Mouse (Mus musculus) splenic B cell, adult 2 months (primary cell): ENCODE measurements around the gene Nek9.

Experiments used
- DNase-seq: peaks from one replicate; pipeline ENCODE4 v3.0.0-alpha.2; 2011; ENCODE audit warnings: low read depth, low spot score
- H3K27me3 ChIP-seq: 2 replicates; pipeline ENCODE4 v1.6.1; 2012; ENCODE audit warnings: mild to moderate bottlenecking, low read length, moderate library complexity, mixed read lengths; ENCODE audit not compliant: control insufficient read depth, poor library complexity, insufficient read depth, severe bottlenecking
- H3K36me3 ChIP-seq: 2 replicates; pipeline ENCODE4 v1.6.1; 2012; ENCODE audit warnings: mild to moderate bottlenecking, low read length, moderate library complexity, mixed read lengths; ENCODE audit not compliant: control insufficient read depth, poor library complexity, insufficient read depth, severe bottlenecking

Nek9 gene

GRCm38 (mm10) chr12:85330153-85330552 lies 9.0 kb downstream of the Nek9 start:
- no peaks in the 10 kb centered on the region for H3K27me3 ChIP-seq
- H3K36me3 ChIP-seq: peaks cover 23% of the 10 kb centered on the region; the same call in 1 of the 2 replicates
- DNase-seq: no peak

- Histone ChIP-seq H3K27me3 (no peaks in the 10 kb centered on the region), H3K36me3 (peaks cover 15% of the 10 kb centered on the region)
- DNase-seq: no peak
These were observed 30.5 kb downstream of the Nek9 start for GRCm38 (mm10) chr12:85308651-85309050.

GRCm38 (mm10) chr12:85305247-85305892 lies 33.8 kb downstream of the Nek9 start:
- DNase-seq: peak; percentile 91
- Histone ChIP-seq H3K27me3 (no peaks in the 10 kb centered on the region), H3K36me3 (peaks cover 15% of the 10 kb centered on the region)

GRCm38 (mm10) chr12:85304725-85305124 lies 34.4 kb downstream of the Nek9 start:
- H3K36me3 ChIP-seq: peaks cover 13% of the 10 kb centered on the region
- H3K27me3 ChIP-seq: no peaks in the 10 kb centered on the region
- DNase-seq: peak; percentile 88

GRCm38 (mm10) chr12:85303256-85303655 lies 35.9 kb downstream of the Nek9 start:
- no peak for DNase-seq
- Histone ChIP-seq H3K36me3 (peaks cover 8% of the 10 kb centered on the region; the same call in 1 of the 2 replicates), H3K27me3 (no peaks in the 10 kb centered on the region)

GRCm38 (mm10) chr12:85298835-85299180 lies 40.4 kb downstream of the Nek9 start:
- Histone ChIP-seq H3K36me3 (peaks cover 5% of the 10 kb centered on the region; the same call in 1 of the 2 replicates), H3K27me3 (no peaks in the 10 kb centered on the region)
- no peak for DNase-seq

GRCm38 (mm10) chr12:85298127-85298834 lies 40.9 kb downstream of the Nek9 start:
- peaks cover 5% of the 10 kb centered on the region; the same call in 1 of the 2 replicates for H3K36me3 ChIP-seq
- DNase-seq: no peak

GRCm38 (mm10) chr12:85297345-85297997 lies 41.7 kb downstream of the Nek9 start:
- H3K36me3 ChIP-seq: peaks cover 4% of the 10 kb centered on the region; the same call in 1 of the 2 replicates
- no peaks in the 10 kb centered on the region for H3K27me3 ChIP-seq
- DNase-seq: no peak

More at GRCm38 (mm10) chr12:85298127-85298834, 40.9 kb downstream of the Nek9 start:
- H3K27me3 ChIP-seq: no peaks in the 10 kb centered on the region

- Histone ChIP-seq H3K27me3 (no peaks in the 10 kb centered on the region), H3K36me3 (peaks cover 4% of the 10 kb centered on the region; the same call in 1 of the 2 replicates)
- DNase-seq: no peak
These were observed 42.2 kb downstream of the Nek9 start for GRCm38 (mm10) chr12:85296915-85297314.

- no peak for DNase-seq
- Histone ChIP-seq H3K36me3 (no peaks in the 10 kb centered on the region; the same call in 1 of the 2 replicates), H3K27me3 (no peaks in the 10 kb centered on the region; the same call in 1 of the 2 replicates)
These were observed 43.7 kb downstream of the Nek9 start for GRCm38 (mm10) chr12:85295506-85295905.

- DNase-seq: peak; percentile 44
- no peaks in the 10 kb centered on the region for H3K36me3 ChIP-seq
These were observed 46.3 kb downstream of the Nek9 start for GRCm38 (mm10) chr12:85292906-85293305.

GRCm38 (mm10) chr12:85292288-85292687 lies 46.9 kb downstream of the Nek9 start:
- DNase-seq: no peak
- Histone ChIP-seq H3K36me3 (no peaks in the 10 kb centered on the region), H3K27me3 (no peaks in the 10 kb centered on the region; the same call in 1 of the 2 replicates)

More at GRCm38 (mm10) chr12:85292906-85293305, 46.3 kb downstream of the Nek9 start:
- H3K27me3 ChIP-seq: no peaks in the 10 kb centered on the region; the same call in 1 of the 2 replicates

- no peak for DNase-seq
- Histone ChIP-seq H3K36me3 (no peaks in the 10 kb centered on the region), H3K27me3 (no peaks in the 10 kb centered on the region; the same call in 1 of the 2 replicates)
These were observed 47.6 kb downstream of the Nek9 start for GRCm38 (mm10) chr12:85291541-85291940.

GRCm38 (mm10) chr12:85290633-85291032 lies 48.5 kb downstream of the Nek9 start:
- H3K36me3 ChIP-seq: no peaks in the 10 kb centered on the region
- DNase-seq: no peak
- no peaks in the 10 kb centered on the region; the same call in 1 of the 2 replicates for H3K27me3 ChIP-seq
